ENCODE assay signal across 12 mouse cellular contexts in genomic region chr7:132284048-132284737, GRCm38 (mm10). TPM values are rescaled to one million over a fixed set of nuclear protein-coding genes. Genes with fewer than 3 reads are reported as not detected.
DNase-seq lines count a peak whose midpoint lies in the region; ATAC-seq and TF ChIP-seq lines count a peak whose summit lies in the region.
"Had no signal": no experiment of that assay in that cellular context is flagged by ENCODE, and none has a peak within 500 bp of the region (broad histone marks: within the 10 kb centered on the region; RNA-seq: fewer than 3 reads in every experiment).

No protein-coding gene starts in this region.

- WGBS in heart, adult 2 months = 57% methylated on average over 7 of the region's 7 CpGs
- WGBS in hindbrain, embryonic 11.5 days = 57% methylated on average over 7 of the region's 7 CpGs
- WGBS in midbrain, embryonic 13.5 days = 28% methylated on average over 7 of the region's 7 CpGs
- 57% methylated on average over 7 of the region's 7 CpGs for WGBS in kidney, embryonic 16.5 days

- 0 out of 2 replicates have a peak, but pooled peaks have one; percentile 3 for TF ChIP-seq CTCF in heart, adult 2 months (IDR thresholded peaks at IDR 0.05)
- no peak for TF ChIP-seq CTCF in brain, embryonic 14.5 days (IDR thresholded peaks at IDR 0.05; ENCODE audit: borderline replicate concordance, extremely low read depth, insufficient read depth, insufficient read length)

- DNase-seq in heart, adult 2 months = no peak
- no peak for DNase-seq in heart, adult 11 months
- peak; percentile 85 for DNase-seq in brain, embryonic 14.5 days (ENCODE audit: low read depth)
- peak; percentile 45 for DNase-seq in hindbrain, embryonic 11.5 days (ENCODE audit: low spot score)
- DNase-seq in thymus, postnatal 36 days = no peak
- no peak for DNase-seq in urinary bladder, postnatal 4 days (ENCODE audit: low spot score in 2 of 2)
- DNase-seq: adrenal gland, postnatal 14 days; heart, postnatal 36 days; liver, embryonic 13.5 days had no signal

- ATAC-seq in hindbrain, embryonic 11.5 days (ENCODE audit: low FRiP score) = peak; percentile 83
- ATAC-seq in midbrain, embryonic 13.5 days = peak; percentile 74
- ATAC-seq in kidney, embryonic 16.5 days (ENCODE audit: low FRiP score, low TSS enrichment) = no peak

- intact Hi-C loops in heart, adult 2 months (cut with DNase I) = no loop called here

- no peak overlapping the region for H3K4me3 ChIP-seq in heart, adult 2 months
- H3K4me3 ChIP-seq in hindbrain, embryonic 11.5 days (ENCODE audit: low read depth, low read length) = no peak overlapping the region
- no peak overlapping the region for H3K4me3 ChIP-seq in midbrain, embryonic 13.5 days (replicated peaks)
- H3K4me3 ChIP-seq in kidney, embryonic 16.5 days (ENCODE audit: low read length) = no peak overlapping the region
- H3K4me3 ChIP-seq: liver, embryonic 13.5 days; myocyte had no signal

- no peaks in the 10 kb centered on the region for H3K79me2 ChIP-seq in heart, adult 2 months (replicated peaks; ENCODE audit: control insufficient read depth, insufficient read depth, low read length)

- no peak overlapping the region for H3K27ac ChIP-seq in heart, adult 2 months
- peak overlapping the region; percentile 82 for H3K27ac ChIP-seq in hindbrain, embryonic 11.5 days (ENCODE audit: low read depth, low read length)
- H3K27ac ChIP-seq in midbrain, embryonic 13.5 days = peak overlapping the region; percentile 61
- no peak overlapping the region for H3K27ac ChIP-seq in kidney, embryonic 16.5 days (ENCODE audit: low read length)
- H3K27ac ChIP-seq: liver, embryonic 13.5 days had no signal

- no peak for TF ChIP-seq EP300 in heart, adult 2 months (IDR thresholded peaks at IDR 0.05; ENCODE audit: insufficient read depth, low read depth, low read length)

- H3K9me3 ChIP-seq in hindbrain, embryonic 11.5 days (ENCODE audit: control insufficient read depth, low read length) = no peaks in the 10 kb centered on the region
- H3K9me3 ChIP-seq in midbrain, embryonic 13.5 days = no peaks in the 10 kb centered on the region
- H3K9me3 ChIP-seq in kidney, embryonic 16.5 days (ENCODE audit: low read length) = no peaks in the 10 kb centered on the region
- H3K9me3 ChIP-seq: liver, embryonic 13.5 days had no signal

- H3K4me1 ChIP-seq in heart, adult 2 months (ENCODE audit: control insufficient read depth, insufficient read depth, low read length) = peaks cover 20% of the 10 kb centered on the region
- peaks cover 24% of the 10 kb centered on the region for H3K4me1 ChIP-seq in hindbrain, embryonic 11.5 days (replicated peaks; ENCODE audit: control insufficient read depth, insufficient read depth, low read length)
- H3K4me1 ChIP-seq in midbrain, embryonic 13.5 days (replicated peaks) = peaks cover 72% of the 10 kb centered on the region
- H3K4me1 ChIP-seq in kidney, embryonic 16.5 days (ENCODE audit: insufficient read depth, low read length) = peaks cover 68% of the 10 kb centered on the region

- TF ChIP-seq POLR2A in heart, adult 2 months (IDR thresholded peaks at IDR 0.05; ENCODE audit: insufficient read depth, low read depth, low read length) = no peak
- no peak for TF ChIP-seq POLR2A in brain, embryonic 14.5 days (IDR thresholded peaks at IDR 0.05; ENCODE audit: borderline replicate concordance, extremely low read depth, insufficient read depth, insufficient read length, poor library complexity, severe bottlenecking)

- no peak overlapping the region for H3K9ac ChIP-seq in heart, adult 2 months (ENCODE audit: low read depth, low read length)
- H3K9ac ChIP-seq in hindbrain, embryonic 11.5 days (ENCODE audit: low read depth, low read length) = no peak overlapping the region
- H3K9ac ChIP-seq in midbrain, embryonic 13.5 days (replicated peaks) = 0 out of 2 replicates have a peak overlapping the region, but pooled peaks have one; percentile 19
- no peak overlapping the region for H3K9ac ChIP-seq in kidney, embryonic 16.5 days (replicated peaks; ENCODE audit: low read length)
- H3K9ac ChIP-seq: liver, embryonic 13.5 days had no signal

- H3K27me3 ChIP-seq in heart, adult 2 months (ENCODE audit: control insufficient read depth, insufficient read depth, low read length) = no peaks in the 10 kb centered on the region
- H3K27me3 ChIP-seq in hindbrain, embryonic 11.5 days (ENCODE audit: control insufficient read depth, insufficient read depth, low read length) = no peaks in the 10 kb centered on the region
- no peaks in the 10 kb centered on the region for H3K27me3 ChIP-seq in midbrain, embryonic 13.5 days
- no peaks in the 10 kb centered on the region for H3K27me3 ChIP-seq in kidney, embryonic 16.5 days (ENCODE audit: insufficient read depth, low read length)
- H3K27me3 ChIP-seq: liver, embryonic 13.5 days had no signal

- H3K36me3 ChIP-seq in heart, adult 2 months (ENCODE audit: control insufficient read depth, insufficient read depth, low read length) = no peaks in the 10 kb centered on the region
- H3K36me3 ChIP-seq in hindbrain, embryonic 11.5 days (ENCODE audit: control insufficient read depth, insufficient read depth, low read length) = no peaks in the 10 kb centered on the region
- H3K36me3 ChIP-seq in midbrain, embryonic 13.5 days = no peaks in the 10 kb centered on the region
- H3K36me3 ChIP-seq in kidney, embryonic 16.5 days (ENCODE audit: insufficient read depth, low read length) = no peaks in the 10 kb centered on the region
- H3K36me3 ChIP-seq: liver, embryonic 13.5 days had no signal

- H3K4me2 ChIP-seq in hindbrain, embryonic 11.5 days (replicated peaks; ENCODE audit: low read depth, low read length) = no peak overlapping the region
- H3K4me2 ChIP-seq in midbrain, embryonic 13.5 days (replicated peaks) = no peak overlapping the region
- no peak overlapping the region for H3K4me2 ChIP-seq in kidney, embryonic 16.5 days (replicated peaks; ENCODE audit: low read depth, low read length)
- H3K4me2 ChIP-seq: liver, embryonic 13.5 days had no signal

RNA-seq across cellular contexts. Expression of gene Chst15, which starts 32.8 kb away (rescaled TPM):
- total RNA-seq in heart, adult 2 months (2021) = 1 to 10 TPM; 6.8 to 7.3 TPM
- 6.3 and 7.0 TPM in 2 replicates for polyA plus RNA-seq in heart, adult 2 months (2012; rRNA removed)
- polyA plus RNA-seq in brain, embryonic 14.5 days (2012; rRNA removed) = 8.5 and 14.4 TPM in 2 replicates
- polyA plus RNA-seq in hindbrain, embryonic 11.5 days (2014; fragmentation: Nextera tagmentation; extraction: Ambion mirVana) = 25.5 and 28.3 TPM in 2 replicates
- polyA plus RNA-seq in midbrain, embryonic 13.5 days (2015; fragmentation: Nextera tagmentation; extraction: Ambion mirVana) = 17.9 and 18.6 TPM in 2 replicates
- polyA plus RNA-seq in kidney, embryonic 16.5 days (2015; fragmentation: Nextera tagmentation; extraction: Ambion mirVana) = 19.7 and 21.0 TPM in 2 replicates

Comparison
In these comparisons a context has a peak if more than half of its experiments do, and no peak if none do; other contexts are left out.
1. DNase-seq: peak in brain, embryonic 14.5 days (single experiment) and hindbrain, embryonic 11.5 days (single experiment); none in heart, adult 2 months (0 of 2), heart, adult 11 months (single experiment), thymus, postnatal 36 days (0 of 2) and urinary bladder, postnatal 4 days (0 of 2).
2. H3K27ac ChIP-seq: peak in hindbrain, embryonic 11.5 days (single experiment) and midbrain, embryonic 13.5 days (single experiment); none in heart, adult 2 months (single experiment) and kidney, embryonic 16.5 days (single experiment).